Mouse (Mus musculus) spleen, adult 2 months (tissue): ENCODE measurements around the gene Vapb.

ENCODE experiments used
- CTCF ChIP-seq: fragments of 200-500 bp; IDR thresholded peaks from 2 replicates; pipeline ENCODE4 v1.5.1; 2011; ENCODE audit warnings: mild to moderate bottlenecking, inconsistent platforms; ENCODE audit not compliant: insufficient read depth, insufficient read length, insufficient replicate concordance; ENCODE audit errors: extremely low read depth
- POLR2A ChIP-seq: fragments of 200-500 bp; IDR thresholded peaks from 2 replicates; pipeline ENCODE4 v1.6.1; 2011; ENCODE audit warnings: low read depth, low read length, inconsistent platforms

GRCm38 (mm10) chr2:173734426-173734825 lies 2.9 kb upstream of the Vapb start:
- no peak for TF ChIP-seq POLR2A
- TF ChIP-seq CTCF: no peak
